Mouse (Mus musculus) forebrain, postnatal 0 days (tissue): ENCODE results near the gene Smim12. TPM values are rescaled to one million over a fixed set of nuclear protein-coding genes. Genes with fewer than 3 reads are reported as not detected.

ENCODE experiments used
- ATAC-seq: fragments of 200-750 bp; cut with Nextera tagmentation; 2 replicates; pipeline ENCODE4 v1.8.0; 2017; ENCODE audit warnings: mild to moderate bottlenecking, moderate library complexity
- DNase-seq: peaks from one replicate; pipeline ENCODE4 v3.0.0-alpha.2; 2015
- H3K27ac ChIP-seq: fragments of 300-500 bp; sonication (generic); 2 replicates; pipeline ENCODE4 v1.5.1; 2014; ENCODE audit warnings: low read depth, mild to moderate bottlenecking, antibody characterized with exemption, low read length, moderate library complexity, mixed read lengths
- H3K27me3 ChIP-seq: fragments of 300-500 bp; sonication (generic); 2 replicates; pipeline ENCODE4 v1.6.1; 2014; ENCODE audit warnings: mild to moderate bottlenecking, low read length, mixed read lengths; ENCODE audit not compliant: insufficient read depth
- H3K36me3 ChIP-seq: fragments of 300-500 bp; sonication (generic); 2 replicates; pipeline ENCODE4 v1.6.1; 2014; ENCODE audit warnings: mild to moderate bottlenecking, moderate library complexity; ENCODE audit not compliant: insufficient read depth
- H3K4me1 ChIP-seq: fragments of 300-500 bp; sonication (generic); 2 replicates; pipeline ENCODE4 v1.6.1; 2014; ENCODE audit warnings: antibody characterized with exemption; ENCODE audit not compliant: insufficient read depth
- H3K4me2 ChIP-seq: fragments of 300-500 bp; sonication (generic); 2 replicates; pipeline ENCODE4 v1.6.1; 2014; ENCODE audit warnings: low read depth, mild to moderate bottlenecking, moderate library complexity
- H3K4me3 ChIP-seq: fragments of 300-500 bp; sonication (generic); 2 replicates; pipeline ENCODE4 v1.5.1; 2014; ENCODE audit warnings: low read depth, low read length, mixed read lengths
- H3K9ac ChIP-seq: fragments of 300-500 bp; sonication (generic); 2 replicates; pipeline ENCODE4 v1.6.1; 2014; ENCODE audit warnings: mild to moderate bottlenecking
- H3K9me3 ChIP-seq: fragments of 300-500 bp; sonication (generic); 2 replicates; pipeline ENCODE4 v1.6.1; 2016; ENCODE audit warnings: low read length
- CTCF ChIP-seq: sonication (generic); IDR thresholded peaks from 2 replicates; pipeline ENCODE4 v1.5.1; 2016; ENCODE audit warnings: antibody characterized with exemption, control low read depth, low read depth
- WGBS: fragments of 180-500 bp; shearing (Covaris S2); extraction: QIAGEN DNeasy Blood & Tissue Kit; methylation state at CpG from one replicate; pipeline ENCODE4 v1.1.7; 2014; 5-methylcytosine and 5-hydroxymethylcytosine counted together
- polyA plus RNA-seq: library from polyadenylated mRNA; unstranded; fragments of >200 nt; fragmentation: Nextera tagmentation; extraction: Ambion mirVana; gene quantifications from 2 replicates; pipeline ENCODE4 v1.2.1, GENCODE M21; 2015
- total RNA-seq: library from RNA; depleted of rRNA; stranded (reverse); fragments of >200 nt; gene quantifications from 2 replicates; pipeline ENCODE4 v1.2.3, GENCODE M21; 2014; rRNA removed

Smim12 gene
- total and polyA plus RNA-seq, 2 experiments from 2014 or later: 30.2 to 61.4 TPM

DNA sequence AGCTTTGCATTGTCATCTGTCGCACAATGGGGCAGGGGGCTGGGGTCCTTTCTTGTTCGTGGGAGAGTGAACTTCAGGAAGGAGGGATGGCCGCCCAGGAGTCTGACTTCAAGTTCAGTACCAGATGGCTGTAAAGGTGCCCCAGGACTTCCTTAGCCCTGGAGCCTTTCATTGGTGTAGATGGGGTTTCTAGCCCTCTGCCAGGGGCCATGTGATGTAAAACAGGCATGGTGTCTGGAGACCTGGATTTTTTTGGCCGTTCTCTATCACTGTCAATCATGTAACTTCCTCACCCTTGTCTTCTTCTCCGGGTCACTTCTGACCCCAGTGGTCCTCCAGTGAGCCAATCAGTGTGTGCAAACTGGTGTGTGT, 20.6 kb downstream of the Smim12 start:
- Histone ChIP-seq H3K4me2 (no peak overlapping the region), H3K27ac (no peak overlapping the region), H3K9ac (no peak overlapping the region), H3K27me3 (no peaks in the 10 kb centered on the region; the same call in 1 of the 2 replicates), H3K4me3 (no peak overlapping the region), H3K9me3 (no peaks in the 10 kb centered on the region), H3K4me1 (no peaks in the 10 kb centered on the region), H3K36me3 (no peaks in the 10 kb centered on the region)
- WGBS: 73% methylated on average over 5 of the region's 5 CpGs
- no peak for TF ChIP-seq CTCF
- ATAC-seq (no peak), DNase-seq (no peak)

DNA sequence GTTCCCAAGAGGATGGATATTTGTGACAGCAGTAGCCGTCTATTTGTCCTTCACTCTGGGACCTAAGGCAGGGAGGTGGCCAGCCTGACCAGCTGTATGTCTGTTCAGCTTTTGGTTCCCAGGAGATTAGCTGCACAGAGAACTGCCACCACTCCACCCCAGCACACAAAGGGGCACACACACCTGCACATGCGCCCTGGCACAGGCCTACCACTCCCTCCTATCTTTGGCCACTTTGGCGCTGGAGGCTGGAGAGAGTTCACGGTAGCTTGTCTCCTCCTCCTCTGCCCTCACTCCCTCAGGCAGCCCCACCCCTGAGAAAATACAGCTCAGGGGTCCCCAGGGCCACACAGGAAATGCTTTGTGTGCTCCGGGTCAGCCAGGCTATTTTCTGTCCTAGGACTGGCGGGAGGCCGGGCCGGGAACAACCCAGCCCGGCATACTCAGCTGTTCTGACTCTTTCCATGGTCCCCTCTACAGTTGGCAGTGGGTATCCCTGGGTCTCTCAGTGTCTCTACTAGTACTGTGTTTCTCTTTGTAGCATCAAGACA, 34.9 kb downstream of the Smim12 start:
- H3K36me3 ChIP-seq: no peaks in the 10 kb centered on the region
- no peak overlapping the region for H3K27ac ChIP-seq
- no peak overlapping the region for H3K4me3 ChIP-seq
- no peak overlapping the region for H3K4me2 ChIP-seq
- ATAC-seq: no peak
- H3K27me3 ChIP-seq: no peaks in the 10 kb centered on the region
- no peaks in the 10 kb centered on the region for H3K9me3 ChIP-seq
- no peaks in the 10 kb centered on the region for H3K4me1 ChIP-seq
- TF ChIP-seq CTCF: no peak
- H3K9ac ChIP-seq: no peak overlapping the region
- 67% methylated on average over 9 of the region's 9 CpGs for WGBS
- no peak for DNase-seq

DNA sequence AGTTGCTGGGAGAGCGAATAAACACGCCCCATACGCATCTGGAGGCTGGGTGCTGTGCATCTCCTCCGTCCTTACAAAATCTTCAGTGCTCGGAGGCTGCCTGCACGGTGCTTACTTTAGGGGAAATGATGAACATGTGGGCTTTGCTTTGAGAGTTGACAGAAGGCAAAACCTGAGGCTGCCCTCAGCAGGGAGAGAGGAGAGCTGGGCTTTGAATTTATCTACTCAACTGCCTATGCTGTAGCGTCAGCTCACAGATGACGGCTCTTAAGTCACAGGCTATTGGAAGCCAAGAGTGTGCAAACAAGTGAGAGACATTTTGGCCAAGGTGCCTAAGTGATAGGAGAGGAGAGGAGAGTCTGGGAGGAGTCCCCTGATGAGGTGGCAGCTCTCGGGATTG, 35.7 kb downstream of the Smim12 start:
- TF ChIP-seq CTCF: no peak
- H3K27me3 ChIP-seq: no peaks in the 10 kb centered on the region
- H3K9me3 ChIP-seq: no peaks in the 10 kb centered on the region
- H3K4me1 ChIP-seq: no peaks in the 10 kb centered on the region
- no peak overlapping the region for H3K4me3 ChIP-seq
- no peak overlapping the region for H3K4me2 ChIP-seq
- no peak for ATAC-seq
- H3K9ac ChIP-seq: no peak overlapping the region
- WGBS: 87% methylated on average over 9 of the region's 9 CpGs
- no peaks in the 10 kb centered on the region for H3K36me3 ChIP-seq
- H3K27ac ChIP-seq: no peak overlapping the region
- no peak for DNase-seq

DNA sequence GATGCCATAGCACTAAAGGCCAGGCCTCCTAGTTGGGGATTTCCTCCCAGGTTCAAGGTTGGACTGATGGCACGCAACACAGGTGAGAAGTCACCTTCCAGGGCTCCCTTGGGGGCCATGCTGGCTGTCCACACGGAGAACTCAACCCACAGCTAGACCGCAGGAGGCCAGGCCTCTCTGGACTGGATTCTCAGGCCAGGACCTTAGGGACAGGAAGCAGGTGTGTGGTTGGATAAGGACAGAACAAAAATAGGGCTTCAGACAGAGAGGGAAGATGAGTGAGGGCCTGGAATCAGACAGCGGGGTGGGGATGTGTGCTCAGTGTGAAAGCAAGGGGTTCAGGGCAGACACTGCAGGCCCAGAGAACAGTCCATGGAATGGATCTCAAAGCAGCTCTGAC, 43.3 kb downstream of the Smim12 start:
- Histone ChIP-seq H3K27me3 (no peaks in the 10 kb centered on the region), H3K27ac (no peak overlapping the region), H3K4me1 (no peaks in the 10 kb centered on the region), H3K9me3 (no peaks in the 10 kb centered on the region), H3K4me3 (no peak overlapping the region), H3K4me2 (no peak overlapping the region), H3K9ac (no peak overlapping the region), H3K36me3 (no peaks in the 10 kb centered on the region)
- 79% methylated on average over 4 of the region's 4 CpGs for WGBS
- ATAC-seq: no peak
- DNase-seq: no peak
- no peak for TF ChIP-seq CTCF

DNA sequence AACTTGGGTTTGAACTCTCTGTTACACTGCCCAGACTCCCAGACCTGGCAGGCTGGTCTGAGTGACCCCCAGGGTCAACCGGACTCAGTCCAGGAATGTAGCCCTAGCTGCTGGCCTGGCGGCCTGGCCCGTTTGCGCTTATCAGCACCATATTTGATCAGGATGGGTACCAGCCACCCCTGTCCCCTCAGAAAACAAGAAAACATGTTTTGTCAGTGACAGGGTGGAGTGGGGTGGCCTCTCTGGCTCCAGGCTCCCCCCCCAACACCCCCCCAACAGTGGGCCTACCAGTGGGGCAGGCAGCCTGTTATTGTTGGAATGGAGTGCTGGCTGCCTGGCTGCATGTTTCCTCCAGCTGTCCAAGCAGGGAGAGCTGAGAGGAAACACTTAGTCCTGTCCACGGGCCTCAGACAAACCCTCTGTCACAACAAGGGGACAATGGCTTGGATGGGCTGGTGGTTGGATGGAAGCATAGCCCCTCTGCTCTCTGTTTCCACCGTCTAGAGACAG, 45.5 kb downstream of the Smim12 start:
- Histone ChIP-seq H3K9me3 (no peaks in the 10 kb centered on the region), H3K4me2 (no peak overlapping the region), H3K4me3 (no peak overlapping the region), H3K27me3 (no peaks in the 10 kb centered on the region), H3K9ac (no peak overlapping the region), H3K27ac (no peak overlapping the region), H3K36me3 (no peaks in the 10 kb centered on the region), H3K4me1 (no peaks in the 10 kb centered on the region)
- DNase-seq (no peak), ATAC-seq (no peak)
- no peak for TF ChIP-seq CTCF
- WGBS: 83% methylated on average over 6 of the region's 6 CpGs

DNA sequence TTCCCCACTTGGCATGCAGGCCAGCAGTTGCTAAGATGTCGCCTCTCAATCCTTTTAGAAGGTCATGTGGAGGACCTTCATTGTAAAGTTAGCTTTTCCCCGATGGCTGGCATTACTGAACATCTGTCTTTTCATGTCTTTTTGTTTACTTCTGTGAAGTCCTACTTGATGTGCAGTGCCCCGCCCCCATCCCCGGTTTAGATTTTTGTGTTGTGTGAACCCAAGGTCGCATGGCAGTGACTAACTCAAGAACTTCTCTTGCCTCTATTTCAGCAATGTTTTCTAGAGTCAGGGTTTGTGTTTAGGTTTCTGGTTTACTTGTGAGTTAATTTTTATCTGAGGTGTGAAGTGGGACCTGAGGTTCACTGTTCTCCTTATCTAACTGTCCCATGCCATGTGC, 49.0 kb downstream of the Smim12 start:
- ATAC-seq (no peak), DNase-seq (no peak)
- Histone ChIP-seq H3K27ac (no peak overlapping the region), H3K4me3 (no peak overlapping the region), H3K27me3 (no peaks in the 10 kb centered on the region), H3K9ac (no peak overlapping the region), H3K9me3 (no peaks in the 10 kb centered on the region), H3K4me1 (no peaks in the 10 kb centered on the region), H3K36me3 (no peaks in the 10 kb centered on the region), H3K4me2 (no peak overlapping the region)
- 81% methylated on average over 5 of the region's 5 CpGs for WGBS
- TF ChIP-seq CTCF: no peak

Other genes with a start within 250 kb of the Smim12 start
- 249 and 284 TPM in 2 replicates for gene Sfpq, start 222.5 kb upstream of the Smim12 start, total RNA-seq
- 57.9 and 71.1 TPM in 2 replicates for gene Sfpq, start 222.5 kb upstream of the Smim12 start, polyA plus RNA-seq
- gene Zmym1, start 182.6 kb upstream of the Smim12 start, total RNA-seq: 12.5 and 16.2 TPM in 2 replicates
- 14.9 and 15.7 TPM in 2 replicates for gene Zmym1, start 182.6 kb upstream of the Smim12 start, polyA plus RNA-seq
- 26.9 and 46.3 TPM in 2 replicates for gene Zmym6, start 166.4 kb upstream of the Smim12 start, total RNA-seq
- 9.6 and 17.1 TPM in 2 replicates for gene Zmym6, start 166.4 kb upstream of the Smim12 start, polyA plus RNA-seq
- gene Tmem35b, start 120.1 kb upstream of the Smim12 start, total RNA-seq: 6.0 and 7.8 TPM in 2 replicates
- 9.5 and 10.8 TPM in 2 replicates for gene Tmem35b, start 120.1 kb upstream of the Smim12 start, polyA plus RNA-seq
- gene Dlgap3, start 74.6 kb upstream of the Smim12 start, total RNA-seq: 66.9 and 85.5 TPM in 2 replicates
- 23.1 and 28.0 TPM in 2 replicates for gene Dlgap3, start 74.6 kb upstream of the Smim12 start, polyA plus RNA-seq
- gene Gja4, start 70.3 kb downstream of the Smim12 start, total RNA-seq: 13.3 and 20.5 TPM in 2 replicates
- 15.3 and 15.7 TPM in 2 replicates for gene Gja4, start 70.3 kb downstream of the Smim12 start, polyA plus RNA-seq
- 1.2 TPM in 1 of 2 replicates, not detected in the other for gene Gjb3, start 87.1 kb downstream of the Smim12 start, total RNA-seq
- 0.20 and 0.30 TPM in 2 replicates for gene Gjb3, start 87.1 kb downstream of the Smim12 start, polyA plus RNA-seq
- gene Gjb4, start 110.3 kb downstream of the Smim12 start, total RNA-seq: not detected in 2 replicates
- not detected in 2 replicates for gene Gjb4, start 110.3 kb downstream of the Smim12 start, polyA plus RNA-seq
- gene Gjb5, start 114.4 kb downstream of the Smim12 start, total RNA-seq: 0.10 TPM in 1 of 2 replicates, not detected in the other
- gene Gjb5, start 114.4 kb downstream of the Smim12 start, polyA plus RNA-seq: 0.11 TPM in 1 of 2 replicates, not detected in the other